ENCODE assay signal across 20 mouse cellular contexts in the genomic region with DNA sequence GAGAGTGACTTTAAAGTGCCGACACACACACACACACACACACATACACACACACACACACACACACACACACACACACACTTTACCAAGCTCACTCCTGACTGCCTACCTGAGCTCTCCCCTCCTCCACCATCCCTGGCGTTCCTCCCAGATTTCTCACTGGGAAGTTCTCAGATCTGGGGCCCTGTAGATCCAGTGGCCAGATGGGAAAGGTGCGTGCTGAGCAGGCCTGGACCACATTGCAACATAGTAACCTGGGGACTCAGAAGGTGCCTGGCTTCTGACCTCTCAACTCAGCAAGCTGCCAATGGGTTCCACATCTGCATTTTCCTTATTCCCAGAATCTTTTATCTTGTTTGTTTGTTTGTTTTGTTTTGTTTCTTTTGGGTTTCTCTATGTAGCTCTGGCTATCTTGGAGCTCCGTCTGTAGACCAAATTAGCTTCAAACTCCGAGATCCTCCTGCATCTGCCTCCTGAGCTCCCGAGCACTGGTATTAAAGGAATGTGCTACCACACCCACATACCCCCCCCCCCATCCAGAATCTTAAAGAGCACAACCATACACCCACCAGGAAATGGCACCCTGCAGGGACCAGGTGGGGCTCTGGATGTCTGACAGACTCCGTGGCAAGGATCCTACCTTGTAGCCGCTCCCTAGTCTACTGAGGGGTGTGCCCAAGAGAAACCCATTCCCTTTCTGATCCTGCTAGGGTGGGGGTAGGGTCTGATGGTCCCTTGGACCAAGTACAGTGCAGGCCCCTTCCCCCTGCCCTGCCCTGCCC. TPM values are rescaled to one million over a fixed set of nuclear protein-coding genes. Genes with fewer than 3 reads are reported as not detected.
DNase-seq lines count a peak whose midpoint lies in the region; ATAC-seq and TF ChIP-seq lines count a peak whose summit lies in the region.
"Had no signal": no experiment of that assay in that cellular context is flagged by ENCODE, and none has a peak within 500 bp of the region (broad histone marks: within the 10 kb centered on the region; RNA-seq: fewer than 3 reads in every experiment).

No protein-coding gene starts in this region.

- no peak overlapping the region for H3K4me2 ChIP-seq in midbrain, embryonic 13.5 days (replicated peaks)
- H3K4me2 ChIP-seq: embryonic facial prominence, embryonic 15.5 days; forebrain, embryonic 12.5 days; hindbrain, embryonic 14.5 days; intestine, embryonic 15.5 days had no signal

- intact Hi-C loops in gastrocnemius, postnatal 36 days (cut with DNase I), result no loop called here

- no peak for ATAC-seq in midbrain, embryonic 13.5 days
- ATAC-seq: forebrain, postnatal 0 days; intestine, embryonic 15.5 days had no signal

- H3K9ac ChIP-seq in midbrain, embryonic 13.5 days (replicated peaks), result no peak overlapping the region
- peak overlapping the region; percentile 25; the same call in 1 of the 2 replicates for H3K9ac ChIP-seq in ES-E14 (ENCODE audit: insufficient read depth, low read depth, low read length, poor library complexity, severe bottlenecking)
- H3K9ac ChIP-seq: embryonic facial prominence, embryonic 15.5 days; forebrain, embryonic 12.5 days; forebrain, postnatal 0 days; hindbrain, embryonic 14.5 days; intestine, embryonic 15.5 days had no signal

- no peaks in the 10 kb centered on the region for H3K9me3 ChIP-seq in midbrain, embryonic 10.5 days (replicated peaks)
- no peaks in the 10 kb centered on the region for H3K9me3 ChIP-seq in midbrain, embryonic 13.5 days
- H3K9me3 ChIP-seq in ES-E14 (ENCODE audit: control insufficient read depth, insufficient read depth, low read depth, low read length), result no peaks in the 10 kb centered on the region
- H3K9me3 ChIP-seq: embryonic facial prominence, embryonic 15.5 days; forebrain, embryonic 12.5 days; intestine, embryonic 15.5 days had no signal

- peak; percentile 5 for DNase-seq in gastrocnemius, postnatal 10 days
- DNase-seq in gastrocnemius, postnatal 36 days, result no peak
- no peak for DNase-seq in midbrain, embryonic 10.5 days (ENCODE audit: low spot score)
- peak; percentile 80 for DNase-seq in ES-E14 (ENCODE audit: low read depth, low spot score)
- DNase-seq in right cerebral cortex, postnatal 10 days (ENCODE audit: low spot score in 2 of 2), result no peak
- no peak for DNase-seq in adrenal gland, adult 8-10 months
- DNase-seq: adrenal gland, adult 2 months; adrenal gland, postnatal 36 days; cerebellum, adult 2 months; forebrain, postnatal 0 days; gastrocnemius, postnatal 25 days; heart, adult 11 months; heart, postnatal 10 days; heart, postnatal 4 days had no signal

- H3K36me3 ChIP-seq in midbrain, embryonic 10.5 days, result no peaks in the 10 kb centered on the region
- H3K36me3 ChIP-seq in midbrain, embryonic 13.5 days, result no peaks in the 10 kb centered on the region
- H3K36me3 ChIP-seq in ES-E14 (ENCODE audit: control insufficient read depth, insufficient read depth, low read length, poor library complexity, severe bottlenecking), result no peaks in the 10 kb centered on the region
- H3K36me3 ChIP-seq: embryonic facial prominence, embryonic 15.5 days; forebrain, embryonic 12.5 days; intestine, embryonic 15.5 days had no signal

- 87% methylated on average over 8 of the region's 8 CpGs for WGBS in midbrain, embryonic 10.5 days
- WGBS in midbrain, embryonic 13.5 days, result 89% methylated on average over 8 of the region's 8 CpGs

- peaks cover 20% of the 10 kb centered on the region for H3K4me1 ChIP-seq in midbrain, embryonic 10.5 days
- peaks cover 14% of the 10 kb centered on the region; the same call in 1 of the 2 replicates for H3K4me1 ChIP-seq in midbrain, embryonic 13.5 days (replicated peaks)
- H3K4me1 ChIP-seq in ES-E14 (ENCODE audit: control insufficient read depth in 2 of 2, insufficient read depth in 2 of 2, low read length in 2 of 2, poor library complexity in 1 of 2), result peaks cover 12 to 64% of the 10 kb centered on the region in 2 experiments
- H3K4me1 ChIP-seq: forebrain, embryonic 12.5 days had no signal

- H3K27me3 ChIP-seq in midbrain, embryonic 10.5 days (ENCODE audit: low read depth, poor library complexity, severe bottlenecking), result peaks cover 15% of the 10 kb centered on the region
- H3K27me3 ChIP-seq in midbrain, embryonic 13.5 days, result peaks cover 4% of the 10 kb centered on the region; the same call in 1 of the 2 replicates
- H3K27me3 ChIP-seq: forebrain, embryonic 12.5 days; intestine, embryonic 15.5 days had no signal

- H3K4me3 ChIP-seq in midbrain, embryonic 10.5 days, result no peak overlapping the region
- no peak overlapping the region for H3K4me3 ChIP-seq in midbrain, embryonic 13.5 days (replicated peaks)
- no peak overlapping the region; a peak in 1 of 4 replicates for H3K4me3 ChIP-seq in ES-E14 (ENCODE audit: insufficient read depth in 1 of 2, low read depth in 1 of 2, low read length in 2 of 2, poor library complexity in 1 of 2, severe bottlenecking in 1 of 2)
- H3K4me3 ChIP-seq: embryonic facial prominence, embryonic 15.5 days; forebrain, embryonic 12.5 days; intestine, embryonic 15.5 days had no signal

- in situ Hi-C loops in ES-E14 (cut with MboI; ENCODE audit: low sequenced_read_pairs in 2 of 2, unreplicated experiment in 2 of 2), result no loop called here

- 0 out of 2 replicates have a peak overlapping the region, but pooled peaks have one; percentile 9 for H3K27ac ChIP-seq in midbrain, embryonic 10.5 days (replicated peaks)
- H3K27ac ChIP-seq in midbrain, embryonic 13.5 days, result no peak overlapping the region
- peak overlapping the region; percentile 95 for H3K27ac ChIP-seq in ES-E14 (ENCODE audit: insufficient read depth, low read depth, low read length, poor library complexity, severe bottlenecking)
- H3K27ac ChIP-seq: embryonic facial prominence, embryonic 15.5 days; forebrain, embryonic 12.5 days; hindbrain, embryonic 14.5 days; intestine, embryonic 15.5 days had no signal

TF ChIP-seq in ES-E14, 5 proteins besides CTCF, POLR2A, EP300 and RAD21:
- TF ChIP-seq CHD2 (IDR thresholded peaks at IDR 0.05; ENCODE audit: low read depth, low read length) (no peak), ZNF384 (IDR thresholded peaks at IDR 0.05; ENCODE audit: low read depth, low read length) (no peak), HCFC1 (IDR thresholded peaks at IDR 0.05; ENCODE audit: borderline replicate concordance, insufficient read depth, low read length) (no peak), MAFK (IDR thresholded peaks at IDR 0.05; ENCODE audit: insufficient read depth, low read depth, low read length) (no peak), ZC3H11A (IDR thresholded peaks at IDR 0.05; ENCODE audit: borderline replicate concordance, low read depth, low read length) (no peak)
TF ChIP-seq in ES-E14: peak in this region for 0.

RNA-seq across cellular contexts. Expression of a gene that starts 30.4 kb away (rescaled TPM):
- total RNA-seq in gastrocnemius, postnatal 10 days (2021), result 1 to 10 TPM in 1 of 2 experiments, under 1 TPM in 1; 0.87 to 1.1 TPM
- total RNA-seq in gastrocnemius, postnatal 36 days (2021), result under 1 TPM; 0.15 to 0.20 TPM
- 0.68 and 0.78 TPM in 2 replicates for polyA plus RNA-seq in midbrain, embryonic 10.5 days (2016; fragmentation: Nextera tagmentation; extraction: Ambion mirVana)
- polyA plus RNA-seq in midbrain, embryonic 13.5 days (2015; fragmentation: Nextera tagmentation; extraction: Ambion mirVana), result 1.2 and 1.9 TPM in 2 replicates
- total RNA-seq in ES-E14 (2012; rRNA removed), result 2.4 and 5.5 TPM in 2 replicates
- total RNA-seq in adrenal gland, adult 8-10 months (2022), result 1 to 10 TPM; 3.0 to 5.8 (median 3.9) TPM
- total RNA-seq: MEL had no signal

RNA-seq across cellular contexts. Expression of a gene that starts 42.8 kb away (rescaled TPM):
- 1 to 10 TPM; 8.1 to 8.5 TPM for total RNA-seq in gastrocnemius, postnatal 10 days (2021)
- under 1 TPM; 0.27 to 0.48 TPM for total RNA-seq in gastrocnemius, postnatal 36 days (2021)
- 17.9 and 22.5 TPM in 2 replicates for polyA plus RNA-seq in midbrain, embryonic 10.5 days (2016; fragmentation: Nextera tagmentation; extraction: Ambion mirVana)
- 13.8 and 17.2 TPM in 2 replicates for polyA plus RNA-seq in midbrain, embryonic 13.5 days (2015; fragmentation: Nextera tagmentation; extraction: Ambion mirVana)
- 19.9 and 26.1 TPM in 2 replicates for total RNA-seq in ES-E14 (2012; rRNA removed)
- total RNA-seq in adrenal gland, adult 8-10 months (2022), result 1 to 10 TPM; 4.0 to 6.0 (median 5.2) TPM
- total RNA-seq: MEL had no signal

Comparison
In these comparisons a context has a peak if more than half of its experiments do, and no peak if none do; other contexts are left out.
1. DNase-seq: peak in gastrocnemius, postnatal 10 days (single experiment) and ES-E14 (single experiment); none in gastrocnemius, postnatal 36 days (0 of 2), midbrain, embryonic 10.5 days (single experiment), right cerebral cortex, postnatal 10 days (0 of 2) and adrenal gland, adult 8-10 months (single experiment).